Mouse (Mus musculus): Measurements from ENCODE around the gene Nhlrc4.

Gene Nhlrc4

DNA sequence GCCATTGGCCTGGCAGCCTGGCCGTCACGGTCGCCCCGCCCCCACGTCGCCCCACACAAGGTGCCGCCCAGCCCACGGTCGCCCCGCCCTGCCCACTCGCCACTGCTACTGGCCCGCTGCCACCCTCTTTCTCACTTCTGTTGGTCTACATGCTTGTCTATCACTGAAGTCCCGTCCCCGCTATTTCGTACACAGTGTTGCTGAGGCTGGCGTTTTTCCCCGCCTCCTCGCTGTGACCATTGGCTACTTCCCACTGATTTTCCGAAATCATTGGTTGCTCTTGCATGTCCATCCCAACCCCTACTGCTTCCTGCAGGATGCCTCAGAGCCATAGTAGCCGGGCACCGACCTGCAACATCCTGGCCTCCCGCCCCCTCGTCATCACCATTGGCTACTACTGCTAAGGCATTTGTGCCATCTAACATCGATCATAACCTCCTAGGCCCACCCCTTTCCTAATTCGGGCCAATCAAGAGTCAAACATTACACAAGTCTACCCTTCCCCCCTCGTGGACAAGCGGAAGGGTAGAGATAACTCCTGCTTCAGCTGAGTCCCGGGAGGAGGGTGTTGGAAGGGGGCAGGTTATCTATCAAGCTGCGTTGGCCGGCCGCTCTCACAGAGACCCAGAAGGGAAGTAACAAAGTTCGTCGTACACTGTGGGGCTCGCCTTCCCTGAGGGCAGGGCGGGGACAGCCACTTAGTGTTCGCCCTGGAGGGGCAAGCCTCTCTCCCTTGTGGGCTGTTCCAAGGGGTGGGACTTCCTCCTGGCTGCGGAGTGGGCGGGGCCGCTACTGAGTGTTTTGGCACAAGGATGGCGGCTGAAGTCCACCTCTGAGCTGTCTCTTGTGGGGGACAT, 24.7 kb downstream of the Nhlrc4 start:
- peak; percentile 100 for DNase-seq

DNA sequence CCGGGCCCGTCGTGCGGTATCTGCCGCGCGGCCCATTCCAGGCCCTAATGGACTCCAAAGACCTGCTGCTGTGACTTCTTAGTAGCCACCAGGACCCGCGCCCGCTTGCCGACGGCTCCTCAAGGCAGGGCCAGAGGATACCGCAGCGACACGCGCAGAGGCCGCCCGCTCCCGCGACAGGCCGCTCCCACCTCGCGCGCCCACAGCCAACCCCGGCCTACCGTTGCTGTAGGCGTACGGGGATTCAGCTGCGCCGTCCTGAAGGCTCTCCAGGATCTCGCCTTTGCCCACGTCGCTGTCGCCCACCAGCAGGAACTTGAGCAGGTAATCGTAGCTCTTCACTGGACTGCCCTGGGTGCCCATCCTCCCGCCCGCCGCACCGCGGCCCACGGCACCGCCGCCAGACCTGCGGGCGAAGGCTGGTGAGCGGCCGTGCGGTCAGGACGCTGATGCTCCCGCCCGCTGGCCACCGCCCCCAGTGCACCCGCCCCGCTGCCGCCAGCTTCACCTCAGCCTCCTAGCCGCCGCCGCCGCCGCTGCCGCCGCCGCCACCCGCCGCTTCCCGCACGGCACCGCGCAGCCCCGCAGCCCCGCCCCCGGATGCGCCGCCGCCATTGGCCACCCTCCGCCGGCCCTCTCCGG, 25.5 kb downstream of the Nhlrc4 start, which contains the start of gene Rab40c:
Rab40c (minus strand) TSS at position 584 of the 642 bp plus-strand sequence.
- DNase-seq = no peak

DNA sequence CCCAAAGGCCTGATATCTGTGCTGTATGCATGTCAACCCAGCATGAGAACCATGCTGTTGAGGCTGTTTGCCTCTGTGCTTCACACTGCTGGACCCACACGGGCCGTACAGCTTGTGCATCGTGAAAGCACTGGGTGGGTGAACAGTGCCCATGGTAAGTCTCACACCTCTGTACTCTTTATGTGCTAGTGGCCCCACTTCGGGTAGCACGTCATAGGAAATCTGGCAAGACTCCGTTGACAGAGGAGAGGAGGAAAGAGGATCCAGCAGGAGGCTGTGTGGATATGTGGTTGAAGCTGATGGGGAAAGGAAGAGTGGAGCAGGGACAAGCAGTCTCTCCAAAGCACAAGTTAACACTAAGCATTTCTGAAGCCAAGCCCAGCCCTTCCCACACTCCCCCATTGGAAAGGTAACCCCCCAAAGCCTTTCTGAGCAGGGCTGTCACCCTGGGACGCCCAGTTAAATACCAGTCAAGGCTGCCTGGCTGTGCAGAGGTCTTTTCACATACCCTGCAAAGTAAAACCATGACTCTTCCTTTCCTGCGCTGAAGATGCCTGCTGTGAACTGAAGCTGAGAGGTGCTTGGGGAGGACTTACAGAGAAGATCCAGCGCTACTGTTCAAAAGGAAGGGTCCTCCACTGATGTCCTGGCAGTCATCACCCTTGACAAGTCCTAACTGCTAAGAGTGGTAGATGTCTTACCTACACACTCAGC, 26.6 kb downstream of the Nhlrc4 start:
- no peak for DNase-seq

DNA sequence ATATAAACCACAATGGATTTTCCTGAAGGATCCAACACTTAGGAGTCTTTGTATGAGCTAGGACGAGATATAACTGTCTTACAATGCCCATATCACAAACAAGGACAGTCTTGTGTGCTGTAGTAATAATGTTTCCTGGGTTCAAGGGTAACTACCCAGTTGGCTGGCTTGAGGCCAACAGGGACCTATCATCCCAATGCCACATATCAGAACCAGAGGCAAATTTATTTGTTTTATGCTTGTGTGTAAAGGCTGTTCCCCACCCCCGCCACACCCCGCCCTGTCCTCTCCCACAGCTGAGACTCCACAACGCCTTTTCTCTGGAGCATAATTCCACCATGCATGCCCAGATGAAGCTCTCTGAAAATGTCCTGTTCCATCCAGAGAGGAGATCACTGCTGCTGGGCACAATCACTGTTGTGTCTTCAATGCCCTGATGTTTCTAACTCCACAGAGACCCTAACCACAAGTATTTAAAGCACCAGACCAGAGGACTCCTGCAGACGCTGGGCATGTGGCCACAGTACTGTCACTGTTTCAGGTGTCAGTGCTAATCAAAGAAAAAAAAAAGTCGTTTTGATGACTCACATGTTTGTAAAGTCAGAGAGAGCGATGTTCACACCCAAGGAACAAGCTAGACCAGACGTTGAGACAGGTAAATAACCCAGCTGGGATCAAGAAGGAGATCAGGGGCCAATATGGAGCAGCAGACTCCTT, 27.7 kb downstream of the Nhlrc4 start:
- DNase-seq = no peak

DNA sequence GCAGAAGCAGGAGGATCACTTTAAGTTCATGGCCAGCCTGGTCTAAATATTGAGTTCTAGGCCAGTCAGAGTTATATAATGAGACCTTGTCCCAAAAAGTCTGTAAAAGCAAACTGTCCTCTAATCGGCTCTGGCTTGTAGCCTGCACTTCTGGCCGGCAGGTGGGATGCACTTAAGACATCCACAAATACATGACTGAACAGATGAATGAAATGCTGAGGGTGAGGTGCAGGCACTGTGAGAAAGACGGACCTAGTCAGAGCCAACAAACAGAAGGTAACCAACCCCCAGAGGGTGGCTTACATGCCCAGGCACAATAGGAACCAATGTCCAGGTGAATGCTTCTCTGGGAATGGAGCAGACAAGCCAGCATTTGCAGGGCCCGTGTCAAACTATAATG, 30.5 kb downstream of the Nhlrc4 start:
- peak; percentile 49 for DNase-seq

DNA sequence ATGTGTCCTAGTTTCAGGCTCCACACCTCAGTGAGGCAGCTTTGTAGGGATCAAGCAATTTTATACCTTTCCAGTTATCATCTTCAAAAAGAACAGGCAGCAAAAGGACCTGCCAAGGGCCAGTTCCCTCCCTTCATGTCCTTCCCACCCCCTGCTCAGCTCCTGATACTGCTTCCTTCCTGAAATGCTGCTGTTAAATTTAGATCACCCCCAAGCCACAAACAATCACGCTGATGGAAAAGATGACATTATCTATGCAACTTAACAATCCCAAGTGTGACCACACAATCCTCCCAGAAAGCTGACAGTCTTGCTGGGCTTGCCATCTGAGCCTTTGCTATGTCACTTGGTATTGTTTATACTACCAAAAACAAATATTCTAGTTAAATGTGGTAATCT, 30.9 kb downstream of the Nhlrc4 start:
- DNase-seq = no peak

DNA sequence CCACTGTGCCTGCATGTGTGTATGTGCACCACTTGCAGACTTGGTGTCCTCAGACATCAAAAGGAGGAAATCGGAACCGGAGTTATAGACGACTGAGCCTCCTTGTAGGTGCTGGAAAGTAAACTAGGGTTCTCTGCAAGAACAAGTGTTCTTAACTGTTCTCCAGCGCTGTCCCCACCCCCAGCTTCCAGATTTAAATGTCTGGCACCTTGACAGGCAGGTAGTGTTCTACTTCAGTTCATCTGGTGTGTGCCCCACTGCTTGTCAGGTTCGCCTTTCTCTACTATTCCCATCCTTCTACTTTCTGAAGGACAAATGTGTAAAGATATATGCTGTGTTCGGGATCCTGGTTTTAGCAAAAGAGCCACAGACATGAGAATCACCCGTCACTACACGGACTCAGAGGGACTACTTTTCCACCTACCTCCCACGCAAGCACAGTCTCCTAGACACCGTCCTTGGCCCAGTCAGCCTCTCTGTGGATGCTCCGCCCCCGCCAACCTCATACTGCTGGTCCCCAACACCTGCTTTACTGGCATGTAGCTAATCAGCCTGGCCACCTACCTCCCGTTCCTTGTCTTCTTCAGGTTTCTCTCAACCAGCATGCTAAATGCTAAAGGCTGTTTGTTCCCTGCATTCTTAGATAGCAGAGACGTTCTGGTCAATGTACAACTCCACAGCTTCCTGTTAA, 31.4 kb downstream of the Nhlrc4 start:
- DNase-seq = peak; percentile 82

DNA sequence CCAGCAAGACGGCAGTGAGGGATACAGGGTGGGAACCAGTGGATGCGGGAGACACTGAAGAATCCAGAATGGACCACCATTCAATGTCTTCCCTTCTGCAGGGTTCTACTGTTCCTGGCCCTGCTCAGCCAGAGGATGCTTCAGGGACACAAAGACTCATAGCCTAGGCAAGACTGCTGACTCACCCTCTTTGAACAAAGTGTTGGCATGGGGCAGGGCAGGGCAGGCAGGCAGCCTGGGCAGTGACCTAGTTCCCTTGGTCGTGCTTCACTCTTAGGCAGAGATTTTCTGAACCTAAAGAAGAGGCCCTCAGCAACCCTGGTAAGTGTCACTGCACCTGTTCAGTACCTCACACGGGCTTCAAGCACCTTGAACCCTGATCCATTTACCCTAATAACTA, 32.9 kb downstream of the Nhlrc4 start:
- DNase-seq = peak; percentile 84

DNA sequence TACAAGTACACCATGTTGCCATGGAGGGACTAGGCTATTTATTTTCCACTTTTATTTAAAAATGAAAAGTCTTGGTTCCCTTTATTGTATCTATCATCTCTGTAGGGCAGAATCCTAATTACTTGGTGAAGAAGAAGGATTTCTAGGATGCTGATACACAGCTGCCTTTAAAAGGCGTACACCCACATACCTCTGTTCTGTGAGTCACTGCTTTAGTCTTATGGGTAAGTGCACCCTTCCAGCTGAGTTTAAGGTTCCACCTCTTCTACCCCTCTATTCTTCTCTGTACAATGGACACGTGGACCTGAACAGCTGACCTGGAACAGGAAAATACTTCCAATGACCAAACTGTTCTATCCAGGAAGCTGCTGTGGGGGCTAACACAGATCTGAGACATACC, 37.1 kb downstream of the Nhlrc4 start:
- no peak for DNase-seq

DNA sequence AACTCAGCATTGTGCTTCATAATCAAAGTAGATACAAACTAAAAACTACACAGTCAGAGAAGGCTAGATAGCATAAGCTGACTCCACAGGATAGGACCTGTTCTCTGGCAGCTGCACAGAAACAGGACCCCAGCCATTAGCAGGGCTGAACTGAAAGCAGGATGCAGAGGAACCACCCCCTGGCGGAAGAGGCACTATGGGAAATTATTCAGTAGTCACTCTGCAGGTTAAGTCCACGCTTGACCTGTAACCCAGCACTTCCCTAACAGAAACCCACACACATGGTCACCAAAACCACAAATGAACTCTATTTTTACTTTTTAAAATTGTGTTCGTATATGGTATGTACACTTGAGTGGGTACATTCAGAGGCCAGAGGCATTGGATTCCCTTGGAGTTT, 41.7 kb downstream of the Nhlrc4 start:
- no peak for DNase-seq

DNA sequence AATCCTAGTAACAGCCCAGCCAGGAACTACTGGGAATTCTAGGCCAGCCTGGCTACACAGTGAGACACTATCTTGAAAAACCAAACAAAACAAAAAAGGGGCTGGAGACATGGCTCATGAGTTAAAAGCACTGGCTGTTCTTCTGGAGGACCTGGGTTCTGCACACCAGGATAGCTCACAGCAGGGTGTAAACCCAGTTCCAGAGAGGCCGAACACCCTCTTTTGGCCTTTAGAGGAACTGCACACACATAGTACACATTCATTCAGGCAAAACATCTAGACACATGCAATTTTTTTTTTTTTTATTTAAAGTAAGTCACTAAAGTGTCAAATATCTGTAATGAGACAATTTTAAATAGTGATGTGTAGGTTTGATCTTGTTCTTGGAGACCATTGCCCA, 44.6 kb downstream of the Nhlrc4 start:
- DNase-seq = no peak

DNA sequence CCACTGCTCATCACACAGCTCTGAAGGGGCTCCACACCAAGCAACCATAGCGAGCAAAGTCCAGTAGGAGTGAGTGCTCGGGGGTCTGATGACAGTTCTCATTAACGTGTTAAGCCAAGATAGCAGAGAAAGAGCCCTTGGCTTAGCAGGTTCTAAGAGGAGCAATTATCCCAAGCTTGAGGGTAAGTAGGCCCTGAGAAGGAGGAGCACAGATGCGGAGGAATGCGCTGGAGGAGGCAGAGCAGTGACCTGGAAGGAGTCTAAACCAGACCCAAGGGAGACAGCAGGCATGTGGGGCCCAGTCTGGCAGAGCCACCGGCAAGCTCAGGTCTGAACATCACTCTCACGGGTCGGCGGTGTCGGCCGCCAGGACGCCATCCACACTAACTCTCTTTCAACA, 48.9 kb downstream of the Nhlrc4 start:
- no peak for DNase-seq

DNA sequence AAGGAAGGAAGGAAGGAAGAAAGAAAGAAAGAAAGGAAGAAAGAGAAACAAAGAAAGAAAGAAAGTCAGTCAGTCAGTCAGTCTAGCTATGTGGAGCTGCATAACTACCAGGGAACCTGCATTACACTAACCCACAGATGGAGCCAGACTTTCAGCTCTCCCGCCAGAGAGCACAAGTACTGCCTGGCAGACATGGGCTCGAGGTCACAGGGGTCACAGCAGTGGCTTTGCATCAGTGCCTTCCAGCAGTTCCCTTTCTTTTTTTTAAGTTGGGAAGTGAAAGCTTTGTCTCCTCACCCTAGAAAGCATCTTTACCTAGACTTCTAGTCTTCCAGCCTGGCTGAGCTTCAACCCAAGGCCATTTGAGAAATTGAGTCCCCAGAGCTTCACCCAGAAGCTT, 49.3 kb downstream of the Nhlrc4 start:
- DNase-seq = no peak

DNA sequence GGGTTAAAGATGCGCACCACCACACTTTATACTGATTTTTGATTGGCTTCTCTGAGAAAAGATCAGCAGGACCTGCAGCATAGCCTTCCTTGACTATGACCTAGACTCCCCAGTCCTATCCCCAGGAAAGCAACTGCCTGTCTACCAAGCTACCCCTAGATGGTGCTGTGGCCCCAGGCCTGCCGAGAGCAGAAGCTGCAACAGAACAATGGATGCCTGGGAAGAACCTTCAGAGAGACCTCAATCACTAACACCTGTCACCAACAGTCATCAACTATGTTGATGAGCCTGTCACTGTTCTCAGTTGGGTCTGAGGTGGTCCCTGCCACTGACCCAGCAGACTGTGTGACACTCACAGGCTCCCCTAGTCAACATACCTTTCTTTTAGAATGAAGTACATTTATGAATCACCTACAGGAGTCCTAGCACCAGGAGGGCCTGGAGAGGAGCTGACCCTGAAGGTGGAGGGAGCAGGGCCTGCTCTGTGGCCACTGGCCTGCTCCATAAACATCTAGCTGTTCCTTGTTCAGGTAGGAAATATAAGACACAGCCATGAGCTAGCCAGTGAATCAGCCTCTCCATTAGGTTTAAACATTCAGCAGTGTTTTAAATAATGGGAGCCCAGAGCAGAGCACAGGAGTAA, 50.7 kb downstream of the Nhlrc4 start:
- DNase-seq = peak; percentile 79

All from cerebellum, adult 11-12 months (tissue).